Mouse (Mus musculus) thymus, postnatal 14 days (tissue): ENCODE measurements around the gene Rbm39.
"Not testable (repeated sequence)": the region's sequence is repeated elsewhere in the genome, so short reads cannot be mapped to it uniquely, and the experiment has no call there.

ENCODE experiments used
- DNase-seq: peaks from one replicate; pipeline ENCODE4 v3.0.0; 2021

The Rbm39 gene

GRCm38 (mm10) chr2:156180094-156180821 is at the start of gene Rbm39:
Rbm39 (minus strand) TSS chr2:156180238.
- peak; percentile 100 for DNase-seq

- no peak for DNase-seq
Observed at GRCm38 (mm10) chr2:156229171-156229570, 49.1 kb upstream of the Rbm39 start.

- DNase-seq, result no peak
Observed at GRCm38 (mm10) chr2:156227689-156228088, 47.7 kb upstream of the Rbm39 start.

GRCm38 (mm10) chr2:156224043-156224442 is 44.0 kb upstream of the Rbm39 start:
- no peak for DNase-seq

GRCm38 (mm10) chr2:156222100-156222499 is 42.1 kb upstream of the Rbm39 start:
- no peak for DNase-seq

DNA sequence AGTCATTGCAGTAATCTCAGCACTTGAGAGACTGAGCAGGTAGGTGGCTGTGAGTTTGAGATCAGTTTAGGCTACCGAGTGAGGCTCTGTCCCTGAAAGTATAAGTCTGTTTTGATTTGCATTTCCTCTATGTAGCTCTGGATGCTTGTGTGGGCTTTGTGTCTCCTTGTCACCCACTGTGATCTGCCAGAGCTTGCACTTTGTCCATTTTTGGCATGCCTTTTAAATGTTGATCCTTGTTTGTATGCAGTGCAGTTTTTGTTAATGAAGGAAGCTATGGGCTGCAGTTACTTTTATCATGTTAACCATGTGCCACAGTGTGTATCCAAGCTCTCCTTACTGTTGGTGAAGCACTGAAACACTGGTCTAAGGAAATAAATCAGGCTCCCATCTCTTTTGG is 37.7 kb upstream of the Rbm39 start:
- no peak for DNase-seq

- no peak for DNase-seq
Observed at GRCm38 (mm10) chr2:156203917-156204316, 23.9 kb upstream of the Rbm39 start.

DNA sequence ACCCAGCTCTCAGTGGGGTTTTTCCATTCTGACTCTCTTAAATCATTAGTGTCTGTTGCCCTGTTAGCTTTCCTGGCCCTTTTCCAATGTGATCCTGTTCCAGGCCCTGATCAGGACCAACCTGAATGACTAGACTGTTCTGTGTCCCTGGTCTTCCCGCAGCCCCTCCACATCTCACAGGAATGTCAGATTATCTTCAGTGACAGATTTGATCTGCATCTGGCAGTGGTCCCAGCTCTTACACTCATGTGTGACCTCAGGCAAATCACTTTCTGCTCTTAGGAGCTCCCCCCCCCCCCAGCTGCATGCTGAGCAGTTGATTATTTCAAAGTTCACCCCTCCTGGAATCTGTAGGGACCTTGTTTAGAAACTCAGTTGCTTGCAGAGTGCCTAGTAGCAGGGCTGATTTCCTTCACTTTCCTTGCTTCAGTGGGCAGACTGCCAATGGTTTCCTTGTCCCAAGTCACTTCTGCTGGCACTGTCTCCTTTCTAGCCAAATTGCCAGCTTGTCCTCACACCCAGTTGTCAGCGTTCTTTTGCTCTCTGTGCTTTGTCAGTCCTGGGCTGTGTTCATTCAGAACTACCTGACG is 22.9 kb upstream of the Rbm39 start:
- DNase-seq, result no peak

DNA sequence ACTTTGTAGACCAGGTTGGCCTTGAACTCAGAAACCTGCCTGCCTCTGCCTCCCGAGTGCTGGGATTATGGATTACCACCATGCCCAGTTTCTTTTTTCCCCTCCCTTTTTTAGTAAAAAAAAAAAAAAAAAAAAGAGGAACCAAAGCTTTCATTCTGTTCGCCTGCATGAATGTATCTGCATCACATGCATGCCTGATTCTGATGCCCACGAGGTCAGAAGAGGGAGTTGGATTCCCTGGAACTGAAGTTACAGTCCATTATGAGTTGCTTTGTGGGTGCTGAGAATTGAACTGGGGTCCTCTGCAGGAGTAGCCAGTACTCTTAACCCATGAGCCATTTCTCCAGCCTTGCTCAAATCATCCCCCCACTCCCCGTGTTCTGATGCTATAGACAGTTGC is 21.4 kb upstream of the Rbm39 start:
- DNase-seq, result no peak

- no peak for DNase-seq
Observed at GRCm38 (mm10) chr2:156199944-156200343, 19.9 kb upstream of the Rbm39 start.

GRCm38 (mm10) chr2:156197129-156197911 is 17.3 kb upstream of the Rbm39 start:
- DNase-seq, result no peak

DNA sequence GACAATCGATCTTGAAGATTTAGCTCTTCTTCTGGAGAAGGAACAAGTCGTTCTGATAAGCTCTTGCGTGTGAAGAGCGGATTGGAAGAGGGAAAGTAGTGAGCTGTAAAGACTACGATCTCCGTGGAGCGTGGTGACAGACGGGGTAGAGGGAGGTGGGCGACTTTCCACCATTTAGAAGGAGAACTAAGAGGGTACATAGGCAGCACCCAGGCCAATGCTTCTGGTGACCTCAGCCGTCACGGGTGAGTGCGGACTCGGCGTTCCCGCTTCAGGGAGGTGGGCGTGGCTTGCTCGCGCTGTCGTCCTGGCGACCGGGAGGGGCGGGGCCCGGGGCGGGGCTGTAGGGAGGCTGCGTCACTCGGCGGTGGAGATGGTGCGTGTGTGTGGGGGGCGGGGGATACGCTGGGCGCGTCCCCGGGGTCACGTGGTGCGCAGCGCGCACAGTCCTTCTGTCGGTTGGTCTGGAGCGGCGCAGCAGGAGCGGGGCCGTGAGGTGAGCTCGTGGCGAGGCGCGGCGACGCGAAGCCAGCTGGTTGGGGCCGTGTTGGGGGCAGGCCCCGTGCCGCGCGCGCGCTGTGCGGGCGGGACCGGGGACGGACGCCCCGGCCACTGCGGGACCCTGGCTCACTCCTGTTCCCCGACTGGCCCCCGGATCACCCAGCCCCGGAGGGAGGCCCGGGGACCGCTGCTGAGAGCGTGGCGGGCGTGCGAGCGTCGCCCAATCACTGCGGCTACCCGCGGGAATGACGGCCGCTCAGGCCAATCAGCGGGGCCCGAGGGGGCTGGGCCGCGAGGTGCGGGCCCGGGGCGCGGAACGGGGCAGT is 16.5 kb upstream of the Rbm39 start, which contains the start of gene Phf20:
Gene Phf20, plus strand, starts transcription at position 165 of the 827 bp plus-strand sequence.
- peak; percentile 99 for DNase-seq

DNA sequence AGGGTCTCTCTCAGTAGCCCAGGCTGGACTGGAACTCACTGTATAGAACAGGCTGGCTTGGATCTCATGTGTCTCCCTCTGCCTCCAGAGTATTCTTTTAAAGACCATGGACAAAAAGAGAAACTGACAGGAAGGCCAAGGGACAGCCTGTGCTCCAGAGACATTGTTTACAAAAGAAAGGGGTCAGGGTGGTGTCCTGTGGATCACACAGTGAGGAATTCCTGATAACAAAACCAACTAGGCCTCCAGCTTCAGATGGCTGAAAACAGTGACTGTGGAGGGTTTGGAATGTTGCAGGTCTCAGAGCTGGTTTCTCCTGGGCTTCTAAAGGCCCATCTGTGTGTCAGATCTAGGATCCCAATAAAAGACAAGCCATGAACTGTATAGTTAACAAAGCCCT is 14.5 kb upstream of the Rbm39 start:
- DNase-seq, result no peak

GRCm38 (mm10) chr2:156193066-156193862 is 13.2 kb upstream of the Rbm39 start:
- DNase-seq, result no peak

DNA sequence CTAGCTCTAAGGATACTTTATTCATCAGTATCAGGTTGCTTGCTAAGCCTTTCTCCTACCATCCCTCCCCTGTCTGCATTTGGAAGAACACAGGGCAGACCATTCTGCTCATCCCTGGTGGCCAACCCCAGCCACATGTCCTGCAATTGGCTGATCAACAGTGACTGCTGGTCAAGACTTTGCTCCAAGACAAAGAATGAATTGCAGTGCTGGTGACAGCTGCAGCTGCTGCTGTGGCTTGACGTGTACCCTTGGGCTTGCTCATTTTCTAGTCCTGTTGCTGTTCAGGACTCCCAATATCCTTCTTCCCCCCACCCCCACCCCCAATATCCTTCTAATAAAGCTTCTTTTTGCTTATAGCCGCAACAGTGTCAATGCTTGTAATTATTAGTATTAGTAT is 12.0 kb upstream of the Rbm39 start:
- no peak for DNase-seq

GRCm38 (mm10) chr2:156191540-156191939 is 11.5 kb upstream of the Rbm39 start:
- no peak for DNase-seq

GRCm38 (mm10) chr2:156190004-156190896 is 10.2 kb upstream of the Rbm39 start:
- DNase-seq, result peak; percentile 78

DNA sequence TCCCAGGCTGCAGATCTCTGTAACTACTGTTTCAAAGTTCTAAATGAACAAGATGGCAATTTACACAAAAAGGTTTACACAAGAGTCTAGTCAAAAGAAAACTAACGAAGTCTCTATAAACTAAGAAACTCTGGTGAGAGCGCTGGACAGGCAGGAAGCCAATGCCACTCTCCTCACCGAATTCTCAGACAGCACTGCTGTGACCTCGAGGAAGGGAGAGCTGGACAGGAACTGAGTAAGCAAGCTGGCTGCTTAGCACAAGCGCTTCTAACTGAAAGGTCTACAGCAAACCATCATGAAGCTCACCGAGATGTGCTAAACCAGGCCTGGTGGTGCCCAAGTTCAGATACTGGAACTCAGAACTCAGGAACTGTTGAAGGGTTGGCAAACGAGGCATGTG is 9.2 kb upstream of the Rbm39 start:
- DNase-seq, result not testable (repeated sequence)

- no peak for DNase-seq
Observed at GRCm38 (mm10) chr2:156181592-156181991, 1.6 kb upstream of the Rbm39 start.

DNA sequence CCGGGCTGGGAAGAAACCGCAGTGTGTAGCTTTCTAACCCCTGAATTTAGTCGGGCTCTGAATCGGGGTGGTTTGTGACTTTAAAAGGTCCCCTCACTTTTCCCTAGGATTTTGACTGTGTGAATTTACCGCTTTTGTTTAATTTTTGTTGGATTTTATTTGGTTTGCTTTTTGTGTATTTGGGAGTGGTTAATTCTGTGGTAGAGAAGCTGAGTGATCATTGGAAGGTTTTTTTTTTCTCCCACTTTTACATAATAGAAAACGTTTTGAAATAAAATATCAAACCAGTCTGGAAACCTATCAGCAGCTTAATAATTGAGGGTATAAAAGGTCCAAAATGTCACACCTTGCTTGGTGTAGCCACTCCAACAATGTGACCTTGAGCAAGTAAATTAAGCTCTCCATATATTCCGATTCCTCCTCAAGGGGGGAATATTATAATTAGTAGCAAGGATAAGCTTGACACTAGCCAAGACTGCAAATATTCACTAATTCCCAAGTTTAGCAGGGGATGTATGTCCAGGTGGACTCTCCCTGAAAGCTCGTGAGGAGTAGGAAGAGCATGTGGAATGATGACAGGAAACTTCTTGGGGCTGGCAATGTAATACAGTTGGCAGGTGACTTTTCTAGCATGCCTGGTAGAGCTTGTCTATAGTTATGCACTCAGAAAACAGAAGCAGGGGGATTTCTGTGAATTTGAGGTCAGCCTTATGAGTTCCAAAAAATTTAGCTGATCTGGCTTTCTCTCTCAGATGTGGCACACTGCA is 969 bp upstream of the Rbm39 start:
- no peak for DNase-seq
